Mouse (Mus musculus): Measurements from ENCODE around the gene Rtn4rl1. TPM values are rescaled to one million over a fixed set of nuclear protein-coding genes. Genes with fewer than 3 reads are reported as not detected.
A peak's percentile ranks its signal among the peaks of the same experiment; 100 is the strongest.
"Not testable (repeated sequence)": the region's sequence is repeated elsewhere in the genome, so short reads cannot be mapped to it uniquely, and the experiment has no call there.

The Rtn4rl1 gene
- polyA plus RNA-seq, 1 experiment from 2014 or later = 2.0 TPM

- H3K4me3 ChIP-seq (ENCODE audit: low read depth, low read length) = no peak overlapping the region
- WGBS (ENCODE audit: insufficient replicate concordance) = 59% methylated on average over 5 of the region's 5 CpGs
- no peak overlapping the region for H3K27ac ChIP-seq (ENCODE audit: low read depth)
- TF ChIP-seq CTCF (IDR thresholded peaks at IDR 0.05; ENCODE audit: low read depth) (no peak), EP300 (IDR thresholded peaks at IDR 0.05; ENCODE audit: low read depth) (no peak)
- peaks cover 25% of the 10 kb centered on the region for H3K4me1 ChIP-seq (ENCODE audit: insufficient read depth)
- DNase-seq = no peak
- H3K36me3 ChIP-seq (replicated peaks; ENCODE audit: insufficient read depth, low read length) = no peaks in the 10 kb centered on the region
- peaks cover 19% of the 10 kb centered on the region; the same call in 1 of the 2 replicates for H3K27me3 ChIP-seq (ENCODE audit: insufficient read depth, low read length)
- H3K9ac ChIP-seq (replicated peaks) = no peak overlapping the region
- no peak for ATAC-seq
- no peak overlapping the region for H3K4me2 ChIP-seq (ENCODE audit: low read depth, low read length)
- H3K9me3 ChIP-seq (ENCODE audit: low read length) = no peaks in the 10 kb centered on the region
Observed at GRCm38 (mm10) chr11:75280435-75281001, 86.9 kb downstream of the Rtn4rl1 start.

GRCm38 (mm10) chr11:75281380-75282256 is 88.0 kb downstream of the Rtn4rl1 start:
- no peak for DNase-seq
- no peak overlapping the region for H3K9ac ChIP-seq (replicated peaks)
- 0 out of 2 replicates have a peak overlapping the region, but pooled peaks have one; percentile 19 for H3K4me3 ChIP-seq (ENCODE audit: low read depth, low read length)
- no peaks in the 10 kb centered on the region for H3K9me3 ChIP-seq (ENCODE audit: low read length)
- 30% methylated on average over 29 of the region's 29 CpGs for WGBS (ENCODE audit: insufficient replicate concordance)
- H3K4me2 ChIP-seq (ENCODE audit: low read depth, low read length) = peak overlapping the region; percentile 51
- H3K27me3 ChIP-seq (ENCODE audit: insufficient read depth, low read length) = peaks cover 19% of the 10 kb centered on the region; the same call in 1 of the 2 replicates
- ATAC-seq = no peak
- H3K27ac ChIP-seq (ENCODE audit: low read depth) = no peak overlapping the region
- H3K4me1 ChIP-seq (ENCODE audit: insufficient read depth) = peaks cover 25% of the 10 kb centered on the region
- TF ChIP-seq CTCF (IDR thresholded peaks at IDR 0.05; ENCODE audit: low read depth) (no peak), EP300 (IDR thresholded peaks at IDR 0.05; ENCODE audit: low read depth) (no peak)
- H3K36me3 ChIP-seq (replicated peaks; ENCODE audit: insufficient read depth, low read length) = no peaks in the 10 kb centered on the region

GRCm38 (mm10) chr11:75282496-75283120 is 89.0 kb downstream of the Rtn4rl1 start:
- H3K27me3 ChIP-seq (ENCODE audit: insufficient read depth, low read length) = peaks cover 19% of the 10 kb centered on the region; the same call in 1 of the 2 replicates
- WGBS (ENCODE audit: insufficient replicate concordance) = 15% methylated on average over 13 of the region's 13 CpGs

GRCm38 (mm10) chr11:75283784-75284183 is 90.2 kb downstream of the Rtn4rl1 start:
- not testable (repeated sequence) for ATAC-seq; H3K36me3 ChIP-seq (replicated peaks; ENCODE audit: insufficient read depth, low read length); H3K4me2 ChIP-seq (ENCODE audit: low read depth, low read length); H3K9ac ChIP-seq (replicated peaks); H3K9me3 ChIP-seq (ENCODE audit: low read length); DNase-seq; H3K27ac ChIP-seq (ENCODE audit: low read depth); H3K4me3 ChIP-seq (ENCODE audit: low read depth, low read length)
- 72% methylated on average over 3 of the region's 3 CpGs for WGBS (ENCODE audit: insufficient replicate concordance)
- peaks cover 19% of the 10 kb centered on the region; the same call in 1 of the 2 replicates for H3K27me3 ChIP-seq (ENCODE audit: insufficient read depth, low read length)
- H3K4me1 ChIP-seq (ENCODE audit: insufficient read depth) = peaks cover 25% of the 10 kb centered on the region

More at GRCm38 (mm10) chr11:75282496-75283120, 89.0 kb downstream of the Rtn4rl1 start:
- no peaks in the 10 kb centered on the region for H3K9me3 ChIP-seq (ENCODE audit: low read length)
- ATAC-seq (peak; percentile 44; the same call in 1 of the 2 replicates), DNase-seq (peak; percentile 45)
- H3K4me2 ChIP-seq (ENCODE audit: low read depth, low read length) = peak overlapping the region; percentile 51
- 0 out of 2 replicates have a peak overlapping the region, but pooled peaks have one; percentile 19 for H3K4me3 ChIP-seq (ENCODE audit: low read depth, low read length)
- TF ChIP-seq CTCF (IDR thresholded peaks at IDR 0.05; ENCODE audit: low read depth) = no peak
- TF ChIP-seq EP300 (IDR thresholded peaks at IDR 0.05; ENCODE audit: low read depth) = no peak
- peaks cover 25% of the 10 kb centered on the region for H3K4me1 ChIP-seq (ENCODE audit: insufficient read depth)
- H3K9ac ChIP-seq (replicated peaks) = peak overlapping the region; percentile 7; the same call in 1 of the 2 replicates
- H3K27ac ChIP-seq (ENCODE audit: low read depth) = no peak overlapping the region
- no peaks in the 10 kb centered on the region for H3K36me3 ChIP-seq (replicated peaks; ENCODE audit: insufficient read depth, low read length)

GRCm38 (mm10) chr11:75285893-75286467 is 92.4 kb downstream of the Rtn4rl1 start:
- Histone ChIP-seq H3K36me3 (replicated peaks; ENCODE audit: insufficient read depth, low read length) (no peaks in the 10 kb centered on the region), H3K4me1 (ENCODE audit: insufficient read depth) (peaks cover 14% of the 10 kb centered on the region), H3K9ac (replicated peaks) (no peak overlapping the region), H3K4me2 (ENCODE audit: low read depth, low read length) (no peak overlapping the region), H3K27ac (ENCODE audit: low read depth) (no peak overlapping the region), H3K9me3 (ENCODE audit: low read length) (no peaks in the 10 kb centered on the region), H3K27me3 (ENCODE audit: insufficient read depth, low read length) (peaks cover 16% of the 10 kb centered on the region; the same call in 1 of the 2 replicates), H3K4me3 (ENCODE audit: low read depth, low read length) (no peak overlapping the region)
- TF ChIP-seq CTCF (IDR thresholded peaks at IDR 0.05; ENCODE audit: low read depth) (no peak), EP300 (IDR thresholded peaks at IDR 0.05; ENCODE audit: low read depth) (no peak)
- no peak for DNase-seq
- 46% methylated on average over 4 of the region's 4 CpGs for WGBS (ENCODE audit: insufficient replicate concordance)
- no peak for ATAC-seq

Measured in liver, postnatal 0 days (tissue).